Mouse (Mus musculus): ENCODE measurements at regions not wholly inside any gene's neighbourhood (a gene's known extent, or its start where the extent isn't known, plus 50 kb on each side); places are given as distances from the start of the nearest gene placed in this dataset.

DNA sequence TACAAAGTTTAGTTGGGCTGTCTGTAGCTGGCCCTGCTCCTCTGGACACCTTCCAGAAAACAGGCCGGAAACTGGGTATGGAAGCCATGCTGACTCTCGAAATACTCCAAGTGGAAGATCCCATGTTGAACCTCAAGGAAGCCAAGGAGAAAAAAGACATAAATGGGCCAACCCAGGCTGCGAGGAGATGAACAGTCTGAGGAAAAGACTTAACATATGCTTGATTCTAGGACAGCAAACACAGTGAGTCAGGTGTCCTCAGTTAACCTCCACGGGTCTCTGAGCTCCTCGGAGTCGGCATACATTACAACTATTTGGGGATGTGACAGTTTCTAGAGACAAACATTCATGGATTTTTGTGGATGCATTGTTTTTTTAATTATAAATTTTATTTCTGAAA is 60.0 kb upstream of the Msi2 start:
- H3K4me3 ChIP-seq (replicated peaks): no peak overlapping the region
- ATAC-seq (ENCODE audit: low FRiP score): no peak

DNA sequence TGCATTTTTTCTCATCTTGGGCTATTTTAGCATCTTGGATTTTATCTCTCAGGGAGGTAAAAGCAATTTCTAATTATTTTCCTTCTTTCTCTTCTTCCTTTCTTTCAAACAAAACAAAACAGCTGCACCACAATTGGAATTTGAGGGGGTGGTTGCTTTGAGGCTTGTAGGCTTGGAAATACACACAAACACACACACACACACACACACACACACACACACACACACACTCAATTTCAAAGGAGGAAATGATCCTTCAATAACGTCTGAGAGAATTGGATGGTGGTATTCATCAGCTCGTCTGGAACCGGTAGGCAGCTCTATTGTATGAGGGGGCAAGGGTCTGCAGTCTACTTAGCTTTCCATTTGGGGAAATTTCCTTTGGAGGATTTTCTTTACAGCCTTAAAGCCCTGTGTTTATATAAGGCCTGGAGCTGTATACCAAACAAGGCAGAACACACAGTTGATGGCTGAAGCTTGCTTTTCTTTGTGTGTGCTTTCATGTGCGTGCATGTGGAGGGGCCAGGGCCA is 56.2 kb upstream of the Msi2 start:
- no peaks in the 10 kb centered on the region for H3K36me3 ChIP-seq (replicated peaks)
- no peak overlapping the region for H3K9ac ChIP-seq
- H3K27me3 ChIP-seq: peaks cover 15% of the 10 kb centered on the region; the same call in 1 of the 2 replicates
- peak overlapping the region; percentile 61; the same call in 1 of the 2 replicates for H3K27ac ChIP-seq
- ATAC-seq (ENCODE audit: low FRiP score): peak; percentile 75
- no peak overlapping the region for H3K4me3 ChIP-seq (replicated peaks)
- no peak overlapping the region for H3K4me2 ChIP-seq
- H3K4me1 ChIP-seq: peaks cover 24% of the 10 kb centered on the region
- WGBS: 16% methylated on average over 4 of the region's 4 CpGs
- no peaks in the 10 kb centered on the region for H3K9me3 ChIP-seq

More for the DNA sequence above, 60.0 kb upstream of the Msi2 start:
- no peaks in the 10 kb centered on the region for H3K27me3 ChIP-seq
- H3K4me1 ChIP-seq: peaks cover 15% of the 10 kb centered on the region; the same call in 1 of the 2 replicates
- H3K27ac ChIP-seq: no peak overlapping the region
- no peaks in the 10 kb centered on the region for H3K36me3 ChIP-seq (replicated peaks)
- H3K4me2 ChIP-seq: no peak overlapping the region
- no peaks in the 10 kb centered on the region for H3K9me3 ChIP-seq
- H3K9ac ChIP-seq: no peak overlapping the region
- 90% methylated on average over 6 of the region's 6 CpGs for WGBS

GRCm38 (mm10) chr11:88773961-88774360 is 55.6 kb upstream of the Msi2 start:
- no peaks in the 10 kb centered on the region for H3K9me3 ChIP-seq
- H3K4me3 ChIP-seq (replicated peaks): no peak overlapping the region
- H3K27ac ChIP-seq: 0 out of 2 replicates have a peak overlapping the region, but pooled peaks have one; percentile 31
- H3K36me3 ChIP-seq (replicated peaks): no peaks in the 10 kb centered on the region
- H3K4me1 ChIP-seq: peaks cover 24% of the 10 kb centered on the region
- no peak overlapping the region for H3K4me2 ChIP-seq
- H3K9ac ChIP-seq: no peak overlapping the region
- ATAC-seq (ENCODE audit: low FRiP score): no peak
- 61% methylated on average over 6 of the region's 6 CpGs for WGBS
- H3K27me3 ChIP-seq: peaks cover 15% of the 10 kb centered on the region; the same call in 1 of the 2 replicates

DNA sequence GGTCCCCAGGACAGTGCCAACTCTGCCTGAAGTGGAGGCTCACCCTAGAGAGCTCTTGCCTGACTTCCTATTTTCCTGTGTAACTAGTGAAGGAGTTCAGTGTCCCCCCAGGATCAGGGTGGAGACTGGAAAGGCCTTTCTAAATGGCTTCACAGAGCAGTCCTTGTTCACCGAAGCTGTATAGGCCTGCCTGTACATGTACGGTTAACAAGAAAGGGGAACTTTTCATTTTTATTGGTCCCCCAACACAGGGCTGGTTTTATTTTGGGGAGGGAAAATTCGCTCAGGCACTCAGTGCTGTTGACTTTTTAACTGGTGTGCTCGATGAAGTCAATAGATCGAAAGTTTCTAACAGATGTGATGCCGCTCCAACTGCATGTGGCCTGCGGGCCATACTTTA is 52.1 kb upstream of the Msi2 start:
- ATAC-seq (ENCODE audit: low FRiP score): no peak
- Histone ChIP-seq H3K4me3 (replicated peaks) (no peak overlapping the region), H3K9ac (no peak overlapping the region), H3K4me1 (peaks cover 30% of the 10 kb centered on the region), H3K36me3 (replicated peaks) (no peaks in the 10 kb centered on the region), H3K4me2 (no peak overlapping the region), H3K27ac (no peak overlapping the region), H3K27me3 (peaks cover 15% of the 10 kb centered on the region; the same call in 1 of the 2 replicates), H3K9me3 (no peaks in the 10 kb centered on the region)
- 83% methylated on average over 7 of the region's 7 CpGs for WGBS

Data from forebrain, embryonic 12.5 days (tissue).